In the genomic region with DNA sequence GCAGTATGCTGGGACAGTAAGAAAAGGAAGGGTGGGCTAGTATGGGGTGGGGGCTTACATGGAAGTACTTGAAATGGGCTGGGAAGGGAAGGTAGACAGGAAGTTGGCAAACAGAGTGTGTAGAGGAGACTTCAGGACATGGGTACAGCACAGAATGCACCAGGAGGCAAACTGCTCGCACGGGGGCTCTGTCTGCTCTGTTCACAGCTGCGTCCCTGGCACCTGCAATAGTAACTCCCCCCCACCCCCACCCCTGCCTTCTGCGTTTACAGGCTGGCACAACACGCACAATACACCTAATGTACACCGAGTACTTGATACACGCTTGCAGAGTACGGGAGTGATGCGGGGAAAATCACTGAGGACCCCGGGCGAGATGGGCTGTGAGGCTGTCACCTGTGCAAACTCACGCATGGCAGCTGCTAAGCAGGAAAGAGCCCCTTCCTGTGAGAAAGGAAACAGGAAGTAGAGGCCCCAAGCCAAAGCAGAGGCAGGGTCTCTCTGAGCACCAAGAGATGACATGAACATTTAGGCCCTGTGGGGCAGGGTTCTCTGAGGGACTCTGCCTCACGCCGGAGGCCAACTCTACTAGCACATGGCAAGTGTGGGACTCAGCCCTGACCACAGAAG, we compare ENCODE assay signal across 10 mouse cellular contexts. TPM values are rescaled to one million over a fixed set of nuclear protein-coding genes. Genes with fewer than 3 reads are reported as not detected.
A peak's percentile ranks its signal among the peaks of the same experiment; 100 is the strongest.
DNase-seq lines count a peak whose midpoint lies in the region; ATAC-seq lines count a peak whose summit lies in the region.
"Had no signal": no experiment of that assay in that cellular context is flagged by ENCODE, and none has a peak within 500 bp of the region (broad histone marks: within the 10 kb centered on the region; RNA-seq: fewer than 3 reads in every experiment).

No protein-coding gene starts in this region.

- no peak overlapping the region for H3K4me2 ChIP-seq in forebrain, embryonic 11.5 days (ENCODE audit: low read depth, low read length, severe bottlenecking)
- H3K4me2 ChIP-seq in forebrain, embryonic 16.5 days (ENCODE audit: low read length) = no peak overlapping the region
- no peak overlapping the region for H3K4me2 ChIP-seq in liver, embryonic 13.5 days

- no peaks in the 10 kb centered on the region for H3K27me3 ChIP-seq in forebrain, embryonic 11.5 days (ENCODE audit: control insufficient read depth, insufficient read depth, low read length)
- no peaks in the 10 kb centered on the region for H3K27me3 ChIP-seq in forebrain, embryonic 16.5 days (replicated peaks; ENCODE audit: control insufficient read depth, insufficient read depth, low read length)
- no peaks in the 10 kb centered on the region for H3K27me3 ChIP-seq in liver, embryonic 13.5 days

- 92% methylated on average over 14 of the region's 14 CpGs for WGBS in forebrain, embryonic 11.5 days
- 75% methylated on average over 14 of the region's 14 CpGs for WGBS in forebrain, embryonic 16.5 days
- 46% methylated on average over 14 of the region's 14 CpGs for WGBS in liver, embryonic 13.5 days (ENCODE audit: insufficient replicate concordance)

- no peak for DNase-seq in forebrain, embryonic 11.5 days (ENCODE audit: low spot score)
- peak; percentile 40 for DNase-seq in lung, postnatal 36 days
- DNase-seq in lung, adult 18-20 months = no peak
- no peak for DNase-seq in liver, embryonic 13.5 days
- peak; percentile 82 for DNase-seq in thymus, postnatal 25 days
- DNase-seq in adrenal gland, postnatal 36 days = no peak
- DNase-seq in frontal cortex, adult 2 months (ENCODE audit: extremely low spot score in 1 of 2, low spot score in 1 of 2) = no peak
- DNase-seq: cerebellum, postnatal 14 days had no signal

- H3K4me1 ChIP-seq in forebrain, embryonic 11.5 days (replicated peaks; ENCODE audit: control insufficient read depth, insufficient read depth, low read length) = no peaks in the 10 kb centered on the region
- peaks cover 16% of the 10 kb centered on the region for H3K4me1 ChIP-seq in forebrain, embryonic 16.5 days (replicated peaks; ENCODE audit: control insufficient read depth, insufficient read depth, low read length)
- peaks cover 72% of the 10 kb centered on the region for H3K4me1 ChIP-seq in liver, embryonic 13.5 days (replicated peaks)

- no peak overlapping the region for H3K4me3 ChIP-seq in forebrain, embryonic 11.5 days (ENCODE audit: low read depth, low read length)
- no peak overlapping the region for H3K4me3 ChIP-seq in forebrain, embryonic 16.5 days (replicated peaks; ENCODE audit: low read length)
- no peak overlapping the region for H3K4me3 ChIP-seq in liver, embryonic 13.5 days (replicated peaks)

- peak overlapping the region; percentile 7; the same call in 1 of the 2 replicates for H3K27ac ChIP-seq in forebrain, embryonic 11.5 days (ENCODE audit: low read depth, low read length)
- no peak overlapping the region for H3K27ac ChIP-seq in forebrain, embryonic 16.5 days (ENCODE audit: low read length)
- H3K27ac ChIP-seq in liver, embryonic 13.5 days = peak overlapping the region; percentile 60
- H3K27ac ChIP-seq: liver, embryonic 14.5 days had no signal

- H3K9ac ChIP-seq in forebrain, embryonic 11.5 days (ENCODE audit: low read length) = no peak overlapping the region
- H3K9ac ChIP-seq in forebrain, embryonic 16.5 days (replicated peaks; ENCODE audit: low read depth, low read length) = no peak overlapping the region
- H3K9ac ChIP-seq in liver, embryonic 13.5 days = no peak overlapping the region
- H3K9ac ChIP-seq: liver, embryonic 14.5 days had no signal

- H3K9me3 ChIP-seq in forebrain, embryonic 11.5 days (ENCODE audit: control insufficient read depth, low read length) = no peaks in the 10 kb centered on the region
- no peaks in the 10 kb centered on the region for H3K9me3 ChIP-seq in forebrain, embryonic 16.5 days (ENCODE audit: control insufficient read depth, low read length)
- H3K9me3 ChIP-seq in liver, embryonic 13.5 days (replicated peaks) = no peaks in the 10 kb centered on the region

- no peak for ATAC-seq in forebrain, embryonic 11.5 days (replicated peaks; ENCODE audit: low FRiP score)
- ATAC-seq in forebrain, embryonic 16.5 days = no peak
- no peak for ATAC-seq in liver, embryonic 13.5 days (ENCODE audit: low read depth)

- no peaks in the 10 kb centered on the region for H3K36me3 ChIP-seq in forebrain, embryonic 11.5 days (ENCODE audit: control insufficient read depth, insufficient read depth, low read length)
- no peaks in the 10 kb centered on the region for H3K36me3 ChIP-seq in forebrain, embryonic 16.5 days (ENCODE audit: control insufficient read depth, insufficient read depth)
- H3K36me3 ChIP-seq in liver, embryonic 13.5 days = peaks cover 21% of the 10 kb centered on the region; the same call in 1 of the 2 replicates

RNA-seq across cellular contexts. Expression of gene Pitpnm2, which starts 34.9 kb away (rescaled TPM):
- 6.8 and 7.1 TPM in 2 replicates for polyA plus RNA-seq in forebrain, embryonic 11.5 days (2014; fragmentation: Nextera tagmentation; extraction: Ambion mirVana)
- polyA plus RNA-seq in forebrain, embryonic 16.5 days (2015; fragmentation: Nextera tagmentation; extraction: Ambion mirVana) = 13.7 and 14.4 TPM in 2 replicates
- polyA plus RNA-seq in liver, embryonic 13.5 days (2015; fragmentation: Nextera tagmentation; extraction: Ambion mirVana) = 1.3 and 1.4 TPM in 2 replicates
- 10 to 100 TPM; 50.0 to 57.2 TPM for total RNA-seq in adrenal gland, postnatal 36 days (2021)
- 195 and 196 TPM in 2 replicates for polyA plus RNA-seq in frontal cortex, adult 2 months (2012; rRNA removed)

Comparison
In these comparisons a context has a peak if more than half of its experiments do, and no peak if none do; other contexts are left out.
1. DNase-seq: peak in lung, postnatal 36 days (single experiment) and thymus, postnatal 25 days (single experiment); none in forebrain, embryonic 11.5 days (single experiment), lung, adult 18-20 months (0 of 2), liver, embryonic 13.5 days (single experiment), adrenal gland, postnatal 36 days (0 of 2) and frontal cortex, adult 2 months (0 of 2).
2. RNA of gene Pitpnm2, which starts 34.9 kb away (polyA plus RNA-seq): 195 to 196 TPM in frontal cortex, adult 2 months; 13.7 to 14.4 TPM in forebrain, embryonic 16.5 days, 6.8 to 7.1 TPM in forebrain, embryonic 11.5 days and 1.3 to 1.4 TPM in liver, embryonic 13.5 days; every median in the first group is over 10 times any median in the second.